Mouse (Mus musculus) liver, embryonic 15.5 days (tissue): ENCODE data around the gene Olfr1373. TPM values are rescaled to one million over a fixed set of nuclear protein-coding genes. Genes with fewer than 3 reads are reported as not detected.
A peak's percentile ranks its signal among the peaks of the same experiment; 100 is the strongest.
"Not testable (repeated sequence)": the region's sequence is repeated elsewhere in the genome, so short reads cannot be mapped to it uniquely, and the experiment has no call there.

Experiments used
- ATAC-seq: fragments of 200-750 bp; cut with Nextera tagmentation; 2 replicates; pipeline ENCODE4 v1.8.0; 2017; ENCODE audit warnings: moderate number of reproducible peaks, mild to moderate bottlenecking, moderate library complexity; ENCODE audit not compliant: insufficient read depth
- H3K27ac ChIP-seq: fragments of 300-500 bp; sonication (generic); replicated peaks from 2 replicates; pipeline ENCODE4 v1.5.1; 2015; ENCODE audit warnings: mild to moderate bottlenecking, inconsistent platforms
- H3K27me3 ChIP-seq: fragments of 300-500 bp; sonication (generic); 2 replicates; pipeline ENCODE4 v1.6.1; 2015; ENCODE audit warnings: mild to moderate bottlenecking, inconsistent platforms
- H3K36me3 ChIP-seq: fragments of 300-500 bp; sonication (generic); replicated peaks from 2 replicates; pipeline ENCODE4 v1.6.1; 2015; ENCODE audit warnings: moderate library complexity, mild to moderate bottlenecking, inconsistent platforms
- H3K4me1 ChIP-seq: fragments of 300-500 bp; sonication (generic); replicated peaks from 2 replicates; pipeline ENCODE4 v1.6.1; 2015; ENCODE audit warnings: inconsistent platforms
- H3K4me2 ChIP-seq: fragments of 300-500 bp; sonication (generic); 2 replicates; pipeline ENCODE4 v1.6.1; 2015; ENCODE audit warnings: moderate library complexity, mild to moderate bottlenecking, inconsistent platforms
- H3K4me3 ChIP-seq: fragments of 300-500 bp; sonication (generic); replicated peaks from 2 replicates; pipeline ENCODE4 v1.5.1; 2015; ENCODE audit warnings: mild to moderate bottlenecking, inconsistent platforms
- H3K9ac ChIP-seq: fragments of 300-500 bp; sonication (generic); 2 replicates; pipeline ENCODE4 v1.6.1; 2015; ENCODE audit warnings: moderate library complexity, mild to moderate bottlenecking, inconsistent platforms
- H3K9me3 ChIP-seq: fragments of 300-500 bp; sonication (generic); replicated peaks from 2 replicates; pipeline ENCODE4 v1.6.1; 2016; ENCODE audit warnings: inconsistent platforms
- WGBS: fragments of 180-500 bp; shearing (Covaris S2); methylation state at CpG from one replicate; pipeline ENCODE4 v1.1.7; 2015; ENCODE audit warnings: mixed read lengths; ENCODE audit not compliant: insufficient replicate concordance; 5-methylcytosine and 5-hydroxymethylcytosine counted together
- polyA plus RNA-seq: library from polyadenylated mRNA; unstranded; fragments of >200 nt; fragmentation: Nextera tagmentation; extraction: Ambion mirVana; gene quantifications from 2 replicates; pipeline ENCODE4 v1.2.1, GENCODE M21; 2015

Olfr1373 gene
- polyA plus RNA-seq, 1 experiment from 2014 or later: not detected

- no peak overlapping the region for H3K4me3 ChIP-seq
- WGBS: 60% methylated on average over 5 of the region's 5 CpGs
- H3K9ac ChIP-seq: no peak overlapping the region
- H3K36me3 ChIP-seq: peaks cover 21% of the 10 kb centered on the region
- ATAC-seq: no peak
- no peaks in the 10 kb centered on the region for H3K27me3 ChIP-seq
- H3K4me1 ChIP-seq: peaks cover 4% of the 10 kb centered on the region; the same call in 1 of the 2 replicates
- no peak overlapping the region for H3K27ac ChIP-seq
- no peak overlapping the region for H3K4me2 ChIP-seq
- no peaks in the 10 kb centered on the region for H3K9me3 ChIP-seq
Observed at GRCm38 (mm10) chr11:52128316-52129061, 16.8 kb downstream of the Olfr1373 start.

- Histone ChIP-seq H3K9ac (no peak overlapping the region), H3K4me2 (no peak overlapping the region), H3K4me3 (no peak overlapping the region), H3K27ac (no peak overlapping the region), H3K4me1 (peaks cover 4% of the 10 kb centered on the region; the same call in 1 of the 2 replicates), H3K27me3 (no peaks in the 10 kb centered on the region), H3K36me3 (peaks cover 27% of the 10 kb centered on the region), H3K9me3 (no peaks in the 10 kb centered on the region)
- no peak for ATAC-seq
- 68% methylated on average over 5 of the region's 5 CpGs for WGBS
Observed at GRCm38 (mm10) chr11:52127760-52128159, 17.6 kb downstream of the Olfr1373 start.

- H3K4me1 ChIP-seq: peaks cover 4% of the 10 kb centered on the region; the same call in 1 of the 2 replicates
- H3K27ac ChIP-seq: no peak overlapping the region
- H3K36me3 ChIP-seq: peaks cover 33% of the 10 kb centered on the region
- ATAC-seq: no peak
- no peaks in the 10 kb centered on the region for H3K27me3 ChIP-seq
- no peak overlapping the region for H3K4me2 ChIP-seq
- H3K9ac ChIP-seq: no peak overlapping the region
- no peaks in the 10 kb centered on the region for H3K9me3 ChIP-seq
- 65% methylated on average over 3 of the region's 3 CpGs for WGBS
- no peak overlapping the region for H3K4me3 ChIP-seq
Observed at GRCm38 (mm10) chr11:52127169-52127568, 18.2 kb downstream of the Olfr1373 start.

GRCm38 (mm10) chr11:52124468-52124867 lies 20.9 kb downstream of the Olfr1373 start:
- H3K4me1 ChIP-seq: peaks cover 4% of the 10 kb centered on the region; the same call in 1 of the 2 replicates
- peaks cover 58% of the 10 kb centered on the region for H3K36me3 ChIP-seq
- no peak overlapping the region for H3K9ac ChIP-seq
- no peak overlapping the region for H3K27ac ChIP-seq
- 56% methylated on average over 4 of the region's 4 CpGs for WGBS
- no peak overlapping the region for H3K4me2 ChIP-seq
- ATAC-seq: no peak
- H3K27me3 ChIP-seq: no peaks in the 10 kb centered on the region
- no peak overlapping the region for H3K4me3 ChIP-seq
- H3K9me3 ChIP-seq: no peaks in the 10 kb centered on the region

- H3K9ac ChIP-seq: no peak overlapping the region
- ATAC-seq: no peak
- WGBS: 83% methylated on average over 6 of the region's 6 CpGs
Observed at GRCm38 (mm10) chr11:52122045-52122444, 23.3 kb downstream of the Olfr1373 start.

GRCm38 (mm10) chr11:52120415-52120814 lies 24.9 kb downstream of the Olfr1373 start:
- H3K27me3 ChIP-seq, H3K4me3 ChIP-seq, H3K4me2 ChIP-seq, ATAC-seq, H3K9ac ChIP-seq, H3K27ac ChIP-seq, H3K9me3 ChIP-seq: not testable (repeated sequence)
- Histone ChIP-seq H3K4me1 (peaks cover 19% of the 10 kb centered on the region), H3K36me3 (peaks cover 96% of the 10 kb centered on the region)

More at GRCm38 (mm10) chr11:52122045-52122444, 23.3 kb downstream of the Olfr1373 start:
- H3K4me3 ChIP-seq: no peak overlapping the region
- H3K9me3 ChIP-seq: no peaks in the 10 kb centered on the region
- H3K4me1 ChIP-seq: peaks cover 4% of the 10 kb centered on the region; the same call in 1 of the 2 replicates
- H3K27me3 ChIP-seq: no peaks in the 10 kb centered on the region
- no peak overlapping the region for H3K27ac ChIP-seq
- no peak overlapping the region for H3K4me2 ChIP-seq
- H3K36me3 ChIP-seq: peaks cover 82% of the 10 kb centered on the region

GRCm38 (mm10) chr11:52117156-52117555 lies 28.2 kb downstream of the Olfr1373 start:
- H3K9ac ChIP-seq: no peak overlapping the region
- H3K4me2 ChIP-seq: no peak overlapping the region
- H3K36me3 ChIP-seq: peaks cover 88% of the 10 kb centered on the region
- no peak overlapping the region for H3K27ac ChIP-seq
- peaks cover 32% of the 10 kb centered on the region for H3K4me1 ChIP-seq
- no peaks in the 10 kb centered on the region for H3K27me3 ChIP-seq
- H3K9me3 ChIP-seq: no peaks in the 10 kb centered on the region
- WGBS: 87% methylated on average over 7 of the region's 7 CpGs
- H3K4me3 ChIP-seq: no peak overlapping the region
- ATAC-seq: no peak

- 52% methylated on average over 6 of the region's 6 CpGs for WGBS
- Histone ChIP-seq H3K36me3 (peaks cover 77% of the 10 kb centered on the region), H3K27ac (peak overlapping the region; percentile 56)
Observed at GRCm38 (mm10) chr11:52116117-52116516, 29.2 kb downstream of the Olfr1373 start.

GRCm38 (mm10) chr11:52115479-52115878 lies 29.8 kb downstream of the Olfr1373 start:
- Histone ChIP-seq H3K4me3 (no peak overlapping the region), H3K27me3 (no peaks in the 10 kb centered on the region), H3K9me3 (no peaks in the 10 kb centered on the region), H3K27ac (peak overlapping the region; percentile 56), H3K4me1 (peaks cover 33% of the 10 kb centered on the region), H3K4me2 (peak overlapping the region; percentile 33), H3K9ac (no peak overlapping the region), H3K36me3 (peaks cover 72% of the 10 kb centered on the region)
- peak; percentile 87 for ATAC-seq
- WGBS: 22% methylated on average over 3 of the region's 3 CpGs

More at GRCm38 (mm10) chr11:52116117-52116516, 29.2 kb downstream of the Olfr1373 start:
- peaks cover 33% of the 10 kb centered on the region for H3K4me1 ChIP-seq
- ATAC-seq, H3K4me3 ChIP-seq, H3K9ac ChIP-seq, H3K9me3 ChIP-seq, H3K27me3 ChIP-seq: not testable (repeated sequence)
- peak overlapping the region; percentile 33 for H3K4me2 ChIP-seq

- WGBS: 77% methylated on average over 1 of the region's 1 CpGs
- no peak for ATAC-seq
- Histone ChIP-seq H3K4me3 (no peak overlapping the region), H3K9ac (no peak overlapping the region), H3K9me3 (no peaks in the 10 kb centered on the region), H3K36me3 (peaks cover 13% of the 10 kb centered on the region), H3K4me1 (peaks cover 44% of the 10 kb centered on the region), H3K27me3 (no peaks in the 10 kb centered on the region), H3K4me2 (no peak overlapping the region), H3K27ac (no peak overlapping the region)
Observed at GRCm38 (mm10) chr11:52109421-52109820, 35.9 kb downstream of the Olfr1373 start.

- no peak overlapping the region for H3K4me2 ChIP-seq
- no peaks in the 10 kb centered on the region for H3K27me3 ChIP-seq
- no peak overlapping the region for H3K27ac ChIP-seq
- WGBS: 77% methylated on average over 5 of the region's 5 CpGs
- H3K4me1 ChIP-seq: peaks cover 48% of the 10 kb centered on the region
- H3K36me3 ChIP-seq: peaks cover 7% of the 10 kb centered on the region
- H3K9me3 ChIP-seq: no peaks in the 10 kb centered on the region
- H3K9ac ChIP-seq: no peak overlapping the region
- H3K4me3 ChIP-seq: no peak overlapping the region
- ATAC-seq: no peak
Observed at GRCm38 (mm10) chr11:52108796-52109195, 36.5 kb downstream of the Olfr1373 start.
